Mouse (Mus musculus) retina, embryonic 14.5 days (tissue): Measurements from ENCODE around the gene Gatad2a.

Source experiments
- DNase-seq: peaks from one replicate; pipeline ENCODE4 v3.0.0-alpha.2; 2015; ENCODE audit warnings: low spot score

The Gatad2a gene

DNA sequence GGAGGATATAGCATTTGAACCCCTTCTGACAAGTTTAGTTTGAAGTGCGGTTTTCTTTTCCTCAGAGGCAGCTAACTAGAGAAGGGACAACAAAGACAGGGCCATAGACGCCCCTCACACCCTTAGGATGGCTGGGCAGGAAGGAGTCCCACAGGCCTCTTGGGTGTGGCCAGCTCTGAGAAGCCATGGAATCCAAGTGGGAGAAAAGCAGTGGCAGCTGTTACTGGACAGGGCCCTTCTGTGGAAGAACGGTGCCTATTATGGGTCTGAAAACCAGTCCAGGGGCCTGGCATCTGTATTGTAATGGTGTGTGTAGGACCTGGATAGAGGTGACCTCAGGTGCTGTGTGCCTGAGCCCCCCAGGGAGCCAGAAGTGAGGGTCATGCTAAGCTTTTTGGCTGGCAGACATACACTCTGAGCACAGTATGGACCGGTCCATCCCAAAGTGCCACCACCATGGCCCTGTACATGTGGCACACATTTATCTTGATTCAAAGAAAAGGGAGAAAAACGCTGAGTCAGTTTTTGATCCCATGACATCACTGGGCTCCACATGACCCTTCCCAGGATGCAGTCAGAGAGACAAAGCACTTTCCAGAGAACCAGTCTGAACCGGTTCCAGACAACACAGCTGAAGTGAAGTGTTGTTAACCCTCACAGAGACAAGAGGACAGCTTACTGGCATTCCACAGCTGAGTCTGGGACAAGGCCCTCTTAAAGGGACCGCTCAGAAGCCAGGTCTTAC, 60.0 kb downstream of the Gatad2a start:
- peak; percentile 68 for DNase-seq

GRCm38 (mm10) chr8:69935431-69935830, 60.8 kb downstream of the Gatad2a start:
- no peak for DNase-seq

DNA sequence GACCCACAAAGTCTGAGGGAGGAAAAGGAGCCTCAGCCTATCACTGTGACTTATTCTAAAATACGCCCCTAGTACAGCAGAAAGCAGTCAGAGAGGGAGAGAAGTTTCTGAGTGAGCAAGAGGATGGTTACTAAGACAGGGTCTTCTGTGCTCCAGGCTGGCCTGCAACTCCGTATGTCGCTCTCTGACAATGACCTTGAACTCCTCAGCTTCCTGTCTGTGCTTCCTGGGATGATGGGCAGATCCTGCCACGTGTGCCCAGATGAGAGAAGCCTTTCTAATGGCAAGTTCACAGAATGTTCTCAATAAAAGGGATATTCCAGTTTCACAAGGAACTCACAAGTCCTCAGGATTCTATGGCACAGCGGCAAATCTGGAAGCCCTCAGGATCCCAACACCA, 61.6 kb downstream of the Gatad2a start:
- DNase-seq, result no peak

DNA sequence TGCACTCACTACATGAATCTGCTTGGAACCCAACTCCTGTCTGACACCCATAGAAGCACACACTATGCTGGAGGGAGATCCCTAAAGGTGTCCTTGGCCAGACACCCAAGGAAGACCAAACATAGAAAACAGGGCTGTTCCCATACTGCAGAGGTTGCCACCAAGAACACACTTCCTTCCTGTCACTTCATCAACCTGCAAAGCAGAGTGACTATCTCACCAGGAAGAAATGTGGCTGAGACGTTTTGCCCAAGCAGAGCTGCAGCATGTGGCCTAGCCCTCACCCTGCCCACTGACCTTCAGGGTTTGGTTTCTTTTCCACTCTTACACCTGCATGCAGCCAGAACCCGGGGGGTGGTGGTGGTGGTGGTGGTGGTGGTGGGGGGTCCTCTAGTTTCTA, 62.4 kb downstream of the Gatad2a start:
- DNase-seq, result no peak

- no peak for DNase-seq
Measured at GRCm38 (mm10) chr8:69926901-69927300, 69.3 kb downstream of the Gatad2a start.

DNA sequence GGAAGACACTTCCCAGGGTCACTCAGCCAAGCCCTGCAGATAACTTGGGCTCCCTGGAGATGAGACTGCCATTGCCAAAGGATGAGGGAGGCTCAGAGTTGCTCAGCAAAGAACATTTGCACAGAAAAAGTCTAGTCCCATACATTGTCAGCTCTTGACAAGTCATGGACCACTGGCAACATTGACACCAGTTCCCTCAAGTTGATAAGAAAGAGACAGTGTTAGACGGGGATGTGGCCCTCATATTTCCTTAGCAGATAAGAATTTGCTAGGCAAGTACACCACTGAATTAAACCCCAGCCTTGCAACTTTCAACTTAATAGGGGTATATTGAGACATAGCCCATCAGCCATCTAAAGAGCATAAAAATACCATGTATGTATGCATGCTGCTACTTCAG, 72.2 kb downstream of the Gatad2a start:
- DNase-seq, result no peak

GRCm38 (mm10) chr8:69921141-69921540, 75.0 kb downstream of the Gatad2a start:
- DNase-seq, result no peak

DNA sequence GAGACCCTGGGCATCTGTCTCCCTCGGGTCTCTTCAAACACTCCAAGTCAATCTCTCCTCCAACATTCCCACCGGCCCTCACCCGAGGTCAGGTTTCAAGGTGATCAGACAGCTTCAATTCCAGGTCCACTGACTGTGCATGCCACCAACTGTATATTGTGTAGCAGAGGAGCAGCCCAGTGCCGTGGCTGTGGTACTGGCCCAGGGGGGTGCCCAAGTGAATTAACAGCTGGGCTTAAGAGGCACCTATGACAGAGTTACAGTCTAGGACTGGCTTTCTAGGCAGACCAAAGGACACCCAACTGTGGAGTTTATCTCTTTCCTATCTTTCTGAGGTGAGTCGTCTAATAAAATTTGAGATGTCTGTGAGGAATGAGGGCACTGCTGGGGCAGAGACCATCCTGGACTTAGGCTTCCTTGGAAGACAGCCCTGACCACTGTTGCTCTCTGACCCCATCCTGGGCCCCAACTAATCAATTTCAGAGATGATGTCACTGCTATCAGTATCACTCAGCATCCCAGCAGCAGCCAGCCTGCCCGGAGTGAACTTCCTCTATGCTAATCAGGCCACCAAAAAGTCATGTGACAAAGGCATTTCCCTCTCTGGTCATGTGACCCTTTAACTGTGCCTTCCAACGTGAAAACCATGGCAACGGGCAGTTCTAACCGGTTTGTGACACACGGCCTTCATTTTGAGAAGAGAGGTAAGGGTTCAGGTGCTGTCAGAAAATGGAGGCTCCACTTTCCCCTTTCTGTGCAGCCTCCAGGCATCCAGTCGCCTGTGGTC, 76.1 kb downstream of the Gatad2a start:
- DNase-seq, result peak; percentile 42

- DNase-seq, result peak; percentile 93
Measured at GRCm38 (mm10) chr8:69919010-69919409, 77.2 kb downstream of the Gatad2a start.

DNA sequence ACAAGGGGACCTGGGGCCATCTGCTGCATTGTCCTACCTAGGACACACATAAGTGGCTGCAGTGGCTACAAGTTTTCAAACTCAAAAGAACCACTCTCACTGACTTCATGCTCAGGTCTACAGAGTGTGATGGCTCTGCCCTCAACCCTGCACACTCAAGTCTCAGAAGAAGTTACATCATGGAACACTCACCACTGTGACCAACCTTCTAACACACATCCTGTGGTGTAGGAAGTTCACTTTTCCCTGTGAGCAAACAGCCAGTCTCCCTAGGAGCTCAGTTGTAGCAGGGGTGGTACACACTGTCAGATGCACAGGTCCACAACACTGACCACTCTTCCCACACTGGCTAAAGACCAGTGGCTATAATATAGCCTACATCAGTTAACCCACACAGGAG, 77.7 kb downstream of the Gatad2a start:
- no peak for DNase-seq

- DNase-seq, result peak; percentile 60
Measured at GRCm38 (mm10) chr8:69915748-69916147, 80.4 kb downstream of the Gatad2a start.

DNA sequence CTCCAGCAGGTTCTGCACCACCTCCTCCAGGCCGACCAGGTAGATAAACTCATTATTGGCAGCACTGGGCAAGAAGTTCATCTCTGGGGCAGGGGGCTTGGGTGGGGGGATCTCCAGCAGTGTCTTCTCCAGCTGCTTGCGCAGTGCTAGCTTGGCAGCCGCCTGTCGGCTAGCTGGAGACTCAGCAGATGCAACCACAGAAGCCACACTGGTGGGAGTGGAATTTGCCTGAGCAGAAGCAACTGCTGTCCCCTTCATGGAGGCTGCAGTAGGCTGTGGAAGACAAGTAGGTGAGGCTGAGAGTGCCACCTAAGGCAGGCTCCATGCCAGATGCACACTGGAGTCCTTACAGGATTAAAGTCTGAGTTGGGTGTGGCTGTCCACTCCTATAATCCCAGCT, 81.7 kb downstream of the Gatad2a start:
- DNase-seq, result no peak

DNA sequence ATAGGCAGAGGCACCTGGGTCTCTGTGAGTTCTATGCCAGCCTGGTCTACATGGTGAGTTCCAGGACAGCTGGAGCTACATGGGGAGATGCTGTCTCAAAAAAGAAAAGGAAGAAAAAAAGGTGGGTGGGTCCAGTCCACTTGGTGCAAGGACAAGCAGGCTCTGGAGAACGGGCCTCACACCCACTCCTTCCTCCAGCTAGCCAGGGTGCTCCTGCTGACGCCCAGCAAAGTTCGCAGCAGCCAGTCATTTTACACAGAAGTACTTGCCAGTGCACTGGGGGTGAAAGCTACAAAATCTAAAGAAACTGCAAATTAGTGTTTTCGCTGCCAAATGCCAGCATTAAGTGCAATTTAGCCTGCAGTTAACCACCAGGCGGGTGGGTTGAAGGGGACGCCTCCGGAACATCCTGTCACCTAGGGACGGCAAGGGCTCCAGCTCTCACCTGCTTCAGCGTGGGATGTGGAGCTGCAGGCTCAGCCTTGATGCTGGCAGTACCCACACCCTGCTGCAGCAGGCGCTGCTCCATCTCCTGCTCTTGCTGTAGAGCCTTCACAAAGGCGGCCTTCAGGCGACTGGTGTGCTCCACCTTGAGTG, 83.6 kb downstream of the Gatad2a start:
- DNase-seq, result no peak

DNA sequence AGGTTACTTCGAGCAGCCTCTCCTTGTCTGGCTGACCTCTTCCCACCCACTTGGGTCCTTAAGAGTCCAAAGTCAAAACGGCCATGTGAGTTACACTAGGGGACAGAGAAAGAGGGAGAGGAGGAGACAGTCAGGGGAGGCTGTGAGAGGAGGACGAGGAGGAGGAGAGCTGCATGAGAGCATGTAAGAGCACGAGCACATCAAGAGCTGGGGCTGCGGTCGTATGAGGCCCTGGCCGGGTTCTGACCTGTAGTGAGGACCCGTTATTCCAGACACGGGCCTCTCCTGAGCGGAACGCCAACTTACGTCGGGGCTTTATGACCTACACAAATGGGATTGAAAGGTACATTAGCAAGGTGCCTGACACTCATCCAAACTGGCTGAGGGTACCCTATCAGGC, 84.3 kb downstream of the Gatad2a start:
- no peak for DNase-seq

GRCm38 (mm10) chr8:69907106-69907505, 89.1 kb downstream of the Gatad2a start:
- DNase-seq, result no peak

- DNase-seq, result no peak
Measured at GRCm38 (mm10) chr8:69906260-69906659, 89.9 kb downstream of the Gatad2a start.

GRCm38 (mm10) chr8:69904096-69904495, 92.1 kb downstream of the Gatad2a start:
- no peak for DNase-seq

DNA sequence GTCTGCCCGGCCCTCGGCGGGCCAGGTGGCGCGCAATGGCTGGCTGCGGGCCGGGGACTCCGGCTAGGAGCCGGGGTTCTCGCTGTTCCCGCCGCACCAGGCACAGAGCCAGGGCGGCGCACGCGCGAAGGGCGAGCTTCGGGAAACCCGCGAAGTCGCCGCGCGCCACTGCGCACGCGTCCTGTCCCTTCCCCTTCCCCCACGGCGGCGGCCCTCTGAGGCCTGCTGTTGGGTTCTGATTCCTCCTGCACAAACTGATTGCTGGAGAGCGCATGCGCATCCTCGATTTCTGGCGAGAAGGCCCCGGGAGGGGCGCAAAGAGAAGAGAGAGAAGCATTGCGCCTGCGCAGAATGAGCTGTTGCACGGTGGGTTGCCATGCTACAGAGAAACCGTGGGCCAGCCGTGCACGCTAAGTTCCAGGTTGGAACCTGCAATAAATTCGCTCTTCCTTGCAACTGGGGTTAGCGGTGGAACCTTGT, 93.1 kb downstream of the Gatad2a start:
- peak; percentile 100 for DNase-seq

DNA sequence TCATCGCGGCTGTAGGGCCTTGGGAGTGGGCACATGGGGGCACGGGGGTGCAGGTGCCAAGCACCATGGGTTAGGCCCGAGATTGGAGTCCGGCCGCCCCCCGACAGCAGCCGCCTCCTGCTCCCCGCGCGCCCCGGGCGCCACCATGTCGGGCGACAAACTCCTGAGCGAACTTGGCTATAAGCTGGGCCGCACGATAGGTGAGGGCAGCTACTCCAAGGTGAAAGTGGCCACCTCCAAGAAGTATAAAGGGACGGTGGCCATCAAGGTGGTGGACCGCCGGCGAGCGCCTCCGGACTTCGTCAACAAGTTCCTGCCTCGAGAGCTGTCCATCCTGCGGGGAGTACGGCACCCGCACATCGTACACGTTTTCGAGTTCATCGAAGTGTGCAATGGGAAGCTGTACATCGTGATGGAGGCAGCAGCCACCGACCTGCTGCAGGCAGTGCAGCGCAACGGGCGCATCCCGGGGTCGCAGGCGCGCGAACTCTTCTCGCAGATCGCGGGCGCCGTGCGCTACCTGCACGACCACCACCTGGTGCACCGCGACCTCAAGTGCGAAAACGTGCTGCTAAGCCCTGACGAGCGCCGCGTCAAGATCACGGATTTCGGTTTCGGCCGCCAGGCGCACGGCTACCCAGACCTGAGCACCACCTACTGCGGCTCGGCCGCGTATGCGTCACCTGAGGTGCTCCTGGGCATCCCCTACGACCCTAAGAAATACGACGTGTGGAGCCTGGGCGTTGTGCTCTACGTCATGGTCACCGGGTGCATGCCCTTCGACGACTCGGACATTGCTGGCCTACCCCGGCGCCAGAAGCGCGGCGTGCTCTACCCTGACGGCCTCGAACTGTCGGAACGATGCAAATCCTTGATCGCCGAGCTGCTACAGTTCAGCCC, 93.8 kb downstream of the Gatad2a start, which contains the start of the genes Tssk6, Ndufa13 and Yjefn3:
Tssk6 (plus strand) TSS at position 22 of the 900 bp plus-strand sequence.
Ndufa13 (minus strand) TSS at position 396 of the 900 bp plus-strand sequence.
Yjefn3 (minus strand) TSS at position 550 of the 900 bp plus-strand sequence.
- DNase-seq, result no peak

GRCm38 (mm10) chr8:69901484-69902162, 94.6 kb downstream of the Gatad2a start:
- DNase-seq, result peak; percentile 94

- DNase-seq, result no peak
Measured at GRCm38 (mm10) chr8:69900895-69901451, 95.2 kb downstream of the Gatad2a start.
